Mouse (Mus musculus) heart, embryonic 11.5 days (tissue): ENCODE results near the gene Orai1. TPM values are rescaled to one million over a fixed set of nuclear protein-coding genes. Genes with fewer than 3 reads are reported as not detected.

Experiments
- ATAC-seq: fragments of 200-750 bp; cut with Nextera tagmentation; replicated peaks from 2 replicates; pipeline ENCODE4 v1.8.0; 2017; ENCODE audit warnings: moderate library complexity; ENCODE audit not compliant: insufficient number of reproducible peaks, low FRiP score, low TSS enrichment
- H3K27ac ChIP-seq: fragments of 300-500 bp; sonication (generic); 2 replicates; pipeline ENCODE4 v1.5.1; 2014; ENCODE audit warnings: mild to moderate bottlenecking, low read depth, low read length
- H3K27me3 ChIP-seq: fragments of 300-500 bp; sonication (generic); 2 replicates; pipeline ENCODE4 v1.6.1; 2014; ENCODE audit warnings: mild to moderate bottlenecking, low read length, mixed read lengths; ENCODE audit not compliant: control insufficient read depth, insufficient read depth
- H3K36me3 ChIP-seq: fragments of 300-500 bp; sonication (generic); 2 replicates; pipeline ENCODE4 v1.6.1; 2014; ENCODE audit warnings: mild to moderate bottlenecking, low read length, moderate library complexity, mixed read lengths; ENCODE audit not compliant: control insufficient read depth, insufficient read depth
- H3K4me1 ChIP-seq: fragments of 300-500 bp; sonication (generic); 2 replicates; pipeline ENCODE4 v1.6.1; 2014; ENCODE audit warnings: low read length; ENCODE audit not compliant: control insufficient read depth, insufficient read depth
- H3K4me2 ChIP-seq: fragments of 300-500 bp; sonication (generic); 2 replicates; pipeline ENCODE4 v1.6.1; 2014; ENCODE audit warnings: mild to moderate bottlenecking, moderate library complexity
- H3K4me3 ChIP-seq: fragments of 300-500 bp; sonication (generic); 2 replicates; pipeline ENCODE4 v1.5.1; 2014; ENCODE audit warnings: low read depth, low read length
- H3K9ac ChIP-seq: fragments of 300-500 bp; sonication (generic); 2 replicates; pipeline ENCODE4 v1.6.1; 2014; ENCODE audit warnings: mild to moderate bottlenecking, low read depth, low read length, moderate library complexity
- H3K9me3 ChIP-seq: fragments of 300-500 bp; sonication (generic); replicated peaks from 2 replicates; pipeline ENCODE4 v1.6.1; 2016; ENCODE audit warnings: low read length; ENCODE audit not compliant: control insufficient read depth
- WGBS: fragments of 180-500 bp; shearing (Covaris S2); extraction: QIAGEN DNeasy Blood & Tissue Kit; methylation state at CpG from one replicate; pipeline ENCODE4 v1.1.7; 2014; ENCODE audit not compliant: insufficient replicate concordance; 5-methylcytosine and 5-hydroxymethylcytosine counted together
- polyA plus RNA-seq: library from polyadenylated mRNA; unstranded; fragments of >200 nt; fragmentation: Nextera tagmentation; extraction: Ambion mirVana; gene quantifications from 2 replicates; pipeline ENCODE4 v1.2.1, GENCODE M21; 2014

The Orai1 gene
- polyA plus RNA-seq, 1 experiment from 2014 or later = 15.1 TPM

DNA sequence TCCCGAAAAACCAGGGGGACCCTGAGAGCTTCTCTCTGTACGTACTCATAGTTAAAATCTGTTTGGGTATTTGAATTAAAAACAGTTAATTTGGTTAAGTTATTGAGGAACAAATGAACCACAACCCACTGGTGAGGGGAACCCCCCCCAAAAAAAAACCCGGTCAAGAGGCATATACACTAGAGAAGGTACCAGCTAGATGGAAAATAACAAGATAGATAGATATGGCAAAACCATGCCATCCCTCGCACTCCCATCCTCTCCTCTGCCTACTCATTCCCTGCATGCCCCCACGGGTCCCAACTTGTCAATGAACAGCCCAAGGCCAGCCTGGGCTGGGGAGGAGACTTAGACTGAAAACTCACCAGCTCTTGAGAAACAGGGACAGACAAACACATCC is 30.4 kb upstream of the Orai1 start:
- H3K27me3 ChIP-seq = no peaks in the 10 kb centered on the region
- H3K9ac ChIP-seq = no peak overlapping the region
- H3K36me3 ChIP-seq = no peaks in the 10 kb centered on the region
- no peaks in the 10 kb centered on the region for H3K9me3 ChIP-seq
- no peak overlapping the region for H3K27ac ChIP-seq
- peaks cover 21% of the 10 kb centered on the region for H3K4me1 ChIP-seq
- WGBS = 86% methylated on average over 5 of the region's 5 CpGs
- H3K4me2 ChIP-seq = no peak overlapping the region
- no peak for ATAC-seq
- H3K4me3 ChIP-seq = no peak overlapping the region

DNA sequence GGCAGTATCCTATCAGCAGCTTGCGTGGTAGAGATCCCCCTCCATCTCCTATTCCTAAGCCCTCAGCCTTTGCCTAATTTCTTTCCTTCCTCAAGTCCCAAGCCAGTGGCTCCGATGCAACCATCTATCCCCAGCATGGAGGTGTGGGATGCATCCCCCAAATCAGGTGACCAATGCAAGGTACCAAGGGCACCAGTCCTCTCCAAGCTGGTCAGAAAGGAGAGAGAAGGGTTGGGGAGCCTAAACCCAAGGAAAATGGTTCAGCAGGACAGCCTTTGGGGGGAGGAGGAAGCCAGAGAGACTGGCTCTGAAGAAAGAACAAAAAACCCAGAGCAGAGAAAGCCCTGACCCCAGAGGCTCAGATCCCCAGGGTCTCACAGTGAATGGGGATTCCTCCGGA is 29.6 kb upstream of the Orai1 start:
- peak overlapping the region; percentile 39; the same call in 1 of the 2 replicates for H3K9ac ChIP-seq
- H3K27me3 ChIP-seq = no peaks in the 10 kb centered on the region
- no peaks in the 10 kb centered on the region for H3K9me3 ChIP-seq
- no peak overlapping the region for H3K4me3 ChIP-seq
- 64% methylated on average over 3 of the region's 3 CpGs for WGBS
- H3K36me3 ChIP-seq = no peaks in the 10 kb centered on the region
- no peak overlapping the region for H3K27ac ChIP-seq
- peaks cover 23% of the 10 kb centered on the region for H3K4me1 ChIP-seq
- ATAC-seq = no peak
- no peak overlapping the region for H3K4me2 ChIP-seq

DNA sequence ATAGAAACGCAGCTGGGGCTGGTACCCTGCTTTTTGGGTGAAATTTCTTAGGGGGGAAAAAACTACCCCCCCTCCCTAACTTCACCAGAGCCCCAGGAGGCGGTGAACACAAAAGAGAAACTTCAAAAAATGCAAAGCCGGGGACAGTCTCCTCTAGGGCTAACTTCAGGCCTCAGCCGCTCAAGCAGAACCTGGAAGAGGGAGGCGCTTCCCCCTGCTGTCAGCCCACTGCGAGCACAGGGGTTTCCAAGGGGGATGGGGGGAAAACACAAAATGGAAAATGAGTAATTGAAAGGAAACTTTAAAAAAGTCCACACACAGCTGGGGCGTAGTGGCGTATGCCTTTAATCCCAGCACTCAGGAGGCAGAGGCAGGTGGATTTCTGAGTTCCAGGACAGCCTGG is 28.8 kb upstream of the Orai1 start:
- peaks cover 30% of the 10 kb centered on the region for H3K4me1 ChIP-seq
- peak overlapping the region; percentile 16 for H3K4me2 ChIP-seq
- no peaks in the 10 kb centered on the region for H3K9me3 ChIP-seq
- no peak overlapping the region for H3K27ac ChIP-seq
- 35% methylated on average over 8 of the region's 8 CpGs for WGBS
- H3K36me3 ChIP-seq = no peaks in the 10 kb centered on the region
- no peak for ATAC-seq
- no peaks in the 10 kb centered on the region for H3K27me3 ChIP-seq
- H3K9ac ChIP-seq = no peak overlapping the region; the same call in 1 of the 2 replicates
- no peak overlapping the region for H3K4me3 ChIP-seq

DNA sequence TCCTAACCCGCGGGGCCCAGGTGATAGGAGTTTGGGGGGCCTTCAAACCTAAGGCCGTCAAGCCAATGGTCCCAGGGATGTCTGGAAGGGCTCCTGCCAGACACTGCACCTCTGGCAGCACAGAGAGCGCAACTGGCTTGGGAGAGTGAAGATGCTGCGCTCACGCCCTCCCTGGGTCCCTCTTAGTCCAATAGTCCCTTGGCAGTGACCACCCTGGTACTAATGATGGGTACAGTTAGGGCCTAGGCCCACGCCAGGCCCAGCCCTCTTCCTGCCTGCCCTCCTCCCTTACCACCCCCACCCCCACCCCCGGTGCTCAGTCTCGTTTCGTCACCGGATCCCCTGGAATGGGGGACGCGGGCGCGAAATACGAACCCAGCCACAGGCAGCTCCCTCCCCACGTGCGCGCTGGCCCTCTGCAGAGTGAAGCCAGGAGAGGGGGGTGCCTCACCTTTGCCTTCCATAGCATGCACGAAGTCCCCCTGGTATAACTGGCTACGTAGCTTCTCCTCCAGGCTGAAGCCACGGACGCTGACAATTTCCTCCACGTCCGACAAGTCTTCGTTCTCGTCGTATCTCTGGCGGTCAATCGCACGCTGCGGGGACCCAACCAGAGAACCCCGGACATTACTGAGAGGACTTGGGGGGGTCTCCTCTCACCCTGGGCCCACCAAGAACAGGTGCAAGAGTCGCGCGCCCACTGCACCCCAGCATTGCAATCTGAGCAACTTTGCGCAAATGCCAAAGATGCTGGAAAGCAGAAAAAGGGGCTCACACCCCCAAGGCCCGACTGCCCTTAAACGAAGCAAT is 27.5 kb upstream of the Orai1 start:
- WGBS = 4% methylated on average over 39 of the region's 39 CpGs
- Histone ChIP-seq H3K4me2 (peak overlapping the region; percentile 99), H3K4me1 (peaks cover 36% of the 10 kb centered on the region), H3K27ac (no peak overlapping the region), H3K9me3 (no peaks in the 10 kb centered on the region), H3K36me3 (no peaks in the 10 kb centered on the region), H3K27me3 (no peaks in the 10 kb centered on the region), H3K9ac (peak overlapping the region; percentile 90), H3K4me3 (peak overlapping the region; percentile 78)
- ATAC-seq = no peak; the same call in 1 of the 2 replicates

DNA sequence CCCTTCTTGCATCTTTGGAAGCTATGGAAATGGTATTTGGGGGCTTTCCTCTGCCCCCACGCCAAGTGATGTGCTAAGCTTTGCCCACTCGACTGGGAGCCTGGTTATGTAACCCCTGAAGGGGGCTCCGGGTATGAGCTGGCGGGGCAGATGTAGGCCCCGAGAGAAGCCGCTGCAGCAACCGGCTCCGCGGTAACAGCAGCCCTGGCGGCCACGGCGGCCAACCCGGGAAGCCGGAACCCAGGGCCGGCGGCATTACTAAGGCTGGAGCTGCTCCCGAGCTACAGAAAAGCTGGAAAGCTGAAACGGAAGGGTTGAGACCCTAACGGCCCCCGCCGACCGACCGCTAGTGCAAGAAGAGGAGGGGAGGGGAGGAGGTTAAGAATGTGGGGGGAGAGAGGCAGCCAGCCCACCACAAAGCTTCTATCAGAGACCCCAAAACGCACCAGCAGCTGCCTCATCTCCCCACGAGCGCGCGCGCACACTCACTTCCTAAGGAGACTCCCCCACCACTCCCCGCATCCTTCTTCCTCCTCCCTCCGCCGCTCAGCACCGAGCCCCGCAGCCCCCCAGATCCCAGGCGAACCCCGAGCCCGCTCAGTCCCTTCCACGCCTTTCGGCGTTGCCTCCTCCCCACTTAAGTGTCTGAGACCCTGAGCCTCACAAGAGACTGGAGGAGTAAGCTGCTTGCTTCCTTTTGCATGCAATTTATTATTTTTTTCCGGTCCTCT is 26.7 kb upstream of the Orai1 start:
- Histone ChIP-seq H3K4me1 (peaks cover 36% of the 10 kb centered on the region), H3K27me3 (no peaks in the 10 kb centered on the region), H3K36me3 (no peaks in the 10 kb centered on the region), H3K27ac (peak overlapping the region; percentile 92), H3K9me3 (no peaks in the 10 kb centered on the region), H3K4me3 (peak overlapping the region; percentile 78), H3K4me2 (peak overlapping the region; percentile 99), H3K9ac (peak overlapping the region; percentile 90)
- ATAC-seq = no peak
- under 1% methylated on average over 41 of the region's 41 CpGs for WGBS

DNA sequence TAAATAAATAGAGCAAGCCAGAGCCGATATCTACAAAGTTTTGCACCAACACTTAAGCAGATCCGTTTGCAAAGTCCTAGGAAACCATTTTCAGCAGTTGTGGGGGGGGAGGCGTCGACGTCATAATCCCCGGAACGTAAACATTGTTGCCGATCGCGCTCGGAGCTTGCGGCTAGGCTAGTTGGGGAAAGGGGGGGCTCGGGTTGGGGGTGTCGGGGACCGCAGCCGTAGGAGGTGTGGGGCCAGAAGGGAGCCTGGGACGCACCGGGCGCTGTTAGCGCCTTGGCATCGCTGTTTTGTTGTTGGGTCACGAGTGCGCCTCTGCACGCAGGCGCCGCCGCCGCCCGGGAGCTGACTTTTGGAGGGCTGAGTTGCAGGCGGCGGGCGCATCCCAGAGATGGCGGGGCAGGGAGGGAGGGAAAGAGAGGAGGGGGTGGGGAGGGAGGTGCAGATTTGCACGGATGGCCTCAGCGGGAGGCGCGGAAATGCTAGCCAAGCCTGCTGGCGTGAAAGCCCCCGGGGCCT is 25.8 kb upstream of the Orai1 start:
- H3K27me3 ChIP-seq = no peaks in the 10 kb centered on the region
- H3K4me1 ChIP-seq = peaks cover 36% of the 10 kb centered on the region
- no peaks in the 10 kb centered on the region for H3K36me3 ChIP-seq
- H3K9ac ChIP-seq = peak overlapping the region; percentile 90
- peak overlapping the region; percentile 78 for H3K4me3 ChIP-seq
- ATAC-seq = 0 out of 2 replicates have a peak, but pooled peaks have one; percentile 23
- peak overlapping the region; percentile 92 for H3K27ac ChIP-seq
- WGBS = under 1% methylated on average over 36 of the region's 39 CpGs
- peak overlapping the region; percentile 99 for H3K4me2 ChIP-seq
- no peaks in the 10 kb centered on the region for H3K9me3 ChIP-seq

DNA sequence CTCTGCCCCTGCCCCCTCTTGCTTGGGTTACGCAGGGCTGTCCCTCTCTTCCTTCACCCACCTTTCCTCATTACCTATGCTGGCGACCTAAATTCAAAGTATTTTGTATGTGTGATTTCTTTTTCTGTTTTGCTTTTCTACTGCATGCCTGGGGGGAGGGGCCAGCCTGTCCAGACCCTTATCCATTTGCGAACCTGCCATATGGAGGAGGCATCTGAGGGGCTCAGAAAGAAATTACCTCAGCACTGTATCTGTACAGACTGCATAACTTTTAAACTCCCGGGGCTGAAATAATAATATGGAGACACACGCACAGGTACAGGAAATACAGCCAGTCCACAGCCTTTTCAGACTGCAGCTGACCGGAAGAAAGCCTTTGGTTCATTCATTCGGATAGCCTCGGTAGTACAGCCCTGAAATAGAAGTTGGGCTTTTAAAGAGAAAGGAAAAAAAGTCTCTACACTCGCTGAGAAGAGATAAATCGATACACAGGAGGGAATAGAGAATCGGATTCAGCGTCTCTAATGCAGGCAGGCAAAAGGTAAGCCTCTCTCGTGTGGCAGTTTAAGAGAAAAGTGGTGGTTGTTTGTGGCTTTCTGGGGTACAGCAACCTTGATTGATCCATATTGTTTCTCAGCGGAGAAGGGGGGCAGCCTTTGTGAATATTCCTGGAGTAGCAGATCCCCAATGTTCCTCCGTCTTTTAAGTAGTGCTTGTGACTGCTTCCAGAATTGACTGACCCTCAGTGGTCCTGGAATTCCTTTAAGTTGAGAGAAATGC is 25.1 kb upstream of the Orai1 start, which contains the start of gene Kdm2b:
Gene Kdm2b (minus strand): TSS at position 273 of the 780 bp plus-strand sequence.
- Histone ChIP-seq H3K27me3 (no peaks in the 10 kb centered on the region), H3K4me1 (peaks cover 38% of the 10 kb centered on the region), H3K4me3 (peak within 1 kb of the TSS; percentile 78), H3K27ac (peak within 1 kb of the TSS; percentile 92), H3K36me3 (no peaks in the 10 kb centered on the region), H3K9ac (peak within 1 kb of the TSS; percentile 90), H3K4me2 (peak within 1 kb of the TSS; percentile 99), H3K9me3 (no peaks in the 10 kb centered on the region)
- ATAC-seq = peak; percentile 37; the same call in 1 of the 2 replicates
- whole genome bisulfite sequencing = 1% methylated on average over 15 of the region's 15 CpGs
